Mouse (Mus musculus) layer of hippocampus, postnatal 10 days (tissue): Measurements from ENCODE around the gene Pik3ca. TPM values are rescaled to one million over a fixed set of nuclear protein-coding genes. Genes with fewer than 3 reads are reported as not detected.

Experiments
- DNase-seq, 2 experiments: peaks; one replicate each; pipeline ENCODE4 v3.0.0; 2021; ENCODE audit warnings: low spot score in 2 of 2
- total RNA-seq, 2 experiments: library from RNA; stranded (reverse); gene quantifications; 2 replicates each; pipeline ENCODE4 v1.2.3; 2021

Gene Pik3ca
- total RNA-seq, 2 experiments from 2014 or later = 42.0 to 46.3 TPM

- no peak for DNase-seq
Observed at GRCm38 (mm10) chr3:32495856-32496710, 98.6 kb downstream of the Pik3ca start.

DNA sequence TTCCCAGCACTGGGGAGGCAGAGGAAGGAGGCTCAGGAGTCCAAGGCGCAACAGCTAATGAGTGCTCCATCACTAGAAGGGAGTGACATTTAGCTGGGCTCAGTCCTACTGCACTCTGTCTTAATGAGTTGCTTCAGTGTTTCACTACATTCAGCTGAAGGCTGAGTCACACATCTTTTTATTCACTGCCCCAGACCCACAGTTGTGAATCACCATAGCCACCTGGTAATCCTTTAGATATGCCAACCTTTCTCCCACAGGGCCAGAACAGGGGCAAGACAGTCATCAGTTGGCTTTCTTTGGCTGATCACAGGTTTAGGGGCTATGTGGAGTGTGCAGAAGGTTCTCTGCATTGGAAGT lies 99.2 kb downstream of the Pik3ca start:
- no peak for DNase-seq

DNA sequence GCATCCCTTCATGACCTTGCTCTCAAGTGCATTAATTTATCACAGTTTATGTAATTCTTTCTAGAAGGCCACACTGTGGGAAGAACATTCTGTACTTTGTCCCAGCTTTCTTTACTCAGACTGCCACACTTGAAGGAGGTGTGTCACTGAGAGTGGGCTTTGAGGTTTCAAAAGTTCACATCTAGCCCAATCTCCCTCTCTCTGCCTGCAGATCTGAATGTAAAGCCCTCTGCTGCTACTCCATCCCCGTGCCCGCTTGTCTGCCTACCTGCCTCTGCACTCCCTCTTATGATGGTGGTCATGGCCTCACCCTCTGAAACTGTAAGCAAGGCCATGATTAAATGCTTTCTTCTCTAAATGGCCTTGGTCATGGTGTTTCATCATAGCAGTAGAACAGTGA lies 102.9 kb downstream of the Pik3ca start:
- no peak for DNase-seq

DNA sequence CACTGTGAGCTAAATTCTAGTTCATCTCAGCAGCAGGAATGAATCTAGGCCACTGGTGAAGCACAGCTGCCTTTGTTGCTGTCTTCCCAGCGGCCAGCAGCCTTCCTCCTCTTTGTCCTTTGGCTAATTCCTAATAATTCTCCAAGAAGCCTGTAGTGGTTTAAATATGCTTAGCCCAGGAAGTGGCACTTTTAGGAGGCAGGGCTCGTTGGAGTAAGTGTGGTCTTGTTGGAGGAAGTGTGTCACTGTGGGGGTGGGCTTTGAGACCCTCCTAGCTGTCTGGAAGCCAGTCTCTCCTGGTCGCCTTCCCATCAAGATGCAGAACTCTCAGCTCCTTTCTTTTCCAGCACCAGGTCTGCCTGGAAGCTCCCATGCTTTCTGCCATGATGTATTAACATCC lies 108.4 kb downstream of the Pik3ca start:
- DNase-seq = no peak

DNA sequence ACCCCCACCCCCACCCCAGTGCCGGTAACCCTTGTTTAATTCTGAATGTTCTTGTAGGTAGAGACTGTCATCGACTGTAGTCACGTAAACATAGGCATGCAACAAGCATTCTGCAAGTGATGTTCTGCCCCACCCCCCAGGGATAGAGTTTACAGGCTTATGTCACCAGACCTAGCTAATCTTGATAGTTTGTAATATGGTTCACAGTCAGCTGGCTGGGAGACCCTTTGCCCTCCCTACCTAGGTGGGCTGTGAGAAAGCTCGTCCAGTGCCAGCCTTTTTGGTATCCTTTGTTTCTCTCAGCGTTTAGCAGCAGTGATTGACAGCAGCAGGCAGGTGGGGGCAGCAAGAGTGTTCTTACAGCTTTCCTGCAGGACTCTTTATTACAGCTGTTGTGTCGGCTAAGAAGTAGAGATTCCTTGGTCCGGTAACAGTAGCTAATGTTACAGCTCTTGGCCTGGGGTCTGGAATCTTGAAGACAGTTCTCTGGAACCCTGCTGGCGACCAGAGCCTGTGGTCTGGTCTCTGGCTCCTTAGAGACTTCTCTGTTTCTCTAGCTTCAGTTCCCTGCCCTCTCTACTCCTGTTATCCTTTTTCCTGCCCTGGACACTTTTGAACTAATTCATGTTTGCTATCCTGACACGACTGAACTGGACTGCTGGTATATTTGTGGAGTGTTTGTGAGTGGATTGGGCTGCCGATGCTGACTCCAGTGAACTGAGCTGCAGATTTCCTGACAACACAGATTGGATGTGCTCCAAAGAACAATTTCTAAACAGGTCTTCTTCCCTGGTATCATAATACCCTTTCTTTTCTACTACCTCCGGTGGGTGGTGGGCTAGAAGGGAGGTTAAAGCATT lies 109.1 kb downstream of the Pik3ca start:
- no peak for DNase-seq

DNA sequence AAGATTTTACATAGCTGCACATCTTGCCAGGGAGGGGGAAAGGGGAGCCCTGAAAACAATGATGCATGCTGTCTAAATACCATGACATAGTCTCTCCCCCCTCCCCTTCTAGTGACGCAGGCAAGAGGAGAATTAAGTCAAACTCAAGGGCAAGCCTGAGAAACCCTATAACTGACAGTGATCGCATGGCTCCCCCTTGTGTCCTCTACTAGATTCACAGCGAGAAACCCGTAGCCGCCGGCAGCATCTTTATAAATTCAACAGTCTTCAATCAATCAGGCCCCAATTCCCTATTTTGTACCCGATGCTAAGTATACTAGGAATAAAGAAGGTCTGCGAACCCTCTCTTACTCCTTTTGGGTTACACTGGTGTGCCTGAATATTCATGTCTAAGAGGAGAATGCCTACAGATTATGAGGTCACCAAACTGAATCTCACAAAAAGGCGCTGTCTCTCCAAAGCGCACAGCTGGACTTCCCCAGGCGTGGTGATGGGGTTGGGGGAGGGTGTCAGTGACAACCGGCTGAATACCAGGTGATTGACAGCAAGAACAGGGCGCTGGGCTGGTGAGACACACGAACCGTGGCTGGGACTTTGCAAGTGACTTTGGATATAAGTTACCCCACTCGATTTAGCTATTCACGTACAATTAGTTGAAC lies 111.3 kb downstream of the Pik3ca start:
- peak; percentile 73 to 78 for DNase-seq

GRCm38 (mm10) chr3:32509496-32510374 lies 112.3 kb downstream of the Pik3ca start, which contains the start of gene Zfp639:
Gene Zfp639, plus strand, starts transcription at chr3:32510259.
- no peak for DNase-seq

DNA sequence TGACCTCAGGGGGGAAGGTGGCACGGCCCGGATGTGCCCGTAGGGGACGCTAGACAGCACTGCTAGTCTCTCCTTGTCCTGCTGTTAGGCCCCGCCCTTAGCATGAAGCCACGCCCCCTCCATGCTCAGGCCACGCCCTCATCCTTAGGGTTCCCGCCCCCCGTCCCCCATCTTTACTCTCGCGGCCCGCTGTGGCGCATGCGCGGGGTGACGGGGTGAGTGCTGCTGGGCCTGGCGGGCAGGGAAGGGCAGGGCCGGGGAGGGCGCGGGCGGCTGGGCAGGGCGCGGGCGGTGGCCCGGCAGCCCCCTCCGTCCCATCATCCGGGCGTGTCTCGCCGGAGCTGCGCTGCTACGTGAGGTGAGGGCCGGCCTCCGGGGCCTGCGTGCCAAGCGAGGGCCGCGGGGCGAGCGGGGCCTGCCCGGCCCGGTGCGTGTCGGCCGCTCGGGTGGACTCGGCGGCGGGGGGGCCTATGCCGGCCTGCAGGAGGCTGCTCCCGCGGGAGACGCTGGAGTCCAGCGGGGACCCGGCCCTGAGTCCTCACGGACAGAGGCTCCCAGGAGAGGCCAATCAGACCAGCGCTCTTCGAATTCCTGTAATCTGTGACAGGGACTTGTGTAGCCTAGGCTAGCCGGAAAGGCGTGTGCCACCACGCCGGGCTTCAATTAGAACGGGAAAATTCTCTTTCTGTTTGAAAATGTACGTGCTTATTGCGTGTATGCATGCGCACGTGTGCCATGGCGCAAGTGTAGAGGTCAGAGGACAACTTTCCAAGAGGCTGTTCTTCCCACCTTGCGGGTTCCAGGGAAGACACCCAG lies 113.1 kb downstream of the Pik3ca start:
- peak; percentile 98 for DNase-seq

DNA sequence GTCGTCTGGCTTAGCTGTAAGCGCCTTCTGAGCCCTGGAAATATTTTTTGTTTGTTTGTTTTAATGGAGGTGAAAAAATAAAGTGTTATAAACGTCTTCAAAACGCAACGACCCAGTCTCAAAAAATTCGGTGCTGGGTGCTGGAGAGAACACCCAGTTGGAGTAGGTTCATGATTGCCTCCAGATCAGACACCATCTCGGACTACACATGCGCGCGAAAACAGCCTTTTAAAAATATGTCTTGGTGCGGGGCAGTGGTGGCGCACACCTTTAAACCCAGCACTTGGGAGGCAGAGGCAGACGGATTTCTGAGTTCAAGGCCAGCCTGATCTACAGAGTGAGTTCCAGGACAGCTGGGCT lies 113.7 kb downstream of the Pik3ca start:
- peak in 1 of 2 experiments; percentile 24 for DNase-seq

DNA sequence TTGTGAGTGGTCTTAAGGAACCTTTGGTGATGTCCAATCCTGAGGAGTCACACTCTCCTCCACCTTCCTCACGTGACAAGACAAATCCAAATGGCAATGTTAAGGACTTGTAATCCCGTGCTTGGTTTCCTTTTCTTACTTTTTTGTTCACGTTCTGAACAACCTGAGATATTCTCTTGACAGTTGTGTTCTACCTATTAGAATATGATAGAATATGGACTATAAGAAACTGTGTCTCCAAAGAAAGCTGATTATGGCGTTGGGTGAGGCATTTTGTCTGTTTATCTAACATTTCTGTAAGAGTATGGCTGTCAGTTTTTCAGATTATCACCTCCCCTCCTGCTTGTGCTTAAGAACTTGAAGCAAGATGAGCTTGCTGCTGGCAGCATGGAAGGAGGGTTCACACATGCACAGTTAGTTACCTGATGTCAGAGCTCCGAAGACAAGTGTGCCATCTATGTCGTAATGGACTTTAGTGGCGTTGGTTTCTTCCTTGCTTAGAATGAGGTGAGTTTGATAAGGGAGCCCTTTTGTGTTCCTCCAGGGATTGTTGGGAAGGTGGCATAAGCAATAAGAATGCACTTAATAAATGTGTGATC lies 115.3 kb downstream of the Pik3ca start:
- no peak for DNase-seq

GRCm38 (mm10) chr3:32513528-32513927 lies 116.1 kb downstream of the Pik3ca start:
- no peak for DNase-seq

Other genes starting within 250 kb of the Pik3ca start
- gene Zmat3, start 31.7 kb upstream of the Pik3ca start, total RNA-seq = 10 to 100 TPM; 64.5 to 66.5 TPM
- under 1 TPM; 0.69 to 0.76 TPM for gene Kcnmb3, start 94.6 kb downstream of the Pik3ca start, total RNA-seq
- gene Zfp639, start 112.6 kb downstream of the Pik3ca start, total RNA-seq = 10 to 100 TPM; 34.9 to 39.1 TPM
- gene Mfn1, start 131.8 kb downstream of the Pik3ca start, total RNA-seq = 10 to 100 TPM; 96.3 to 99.0 TPM
- gene Gnb4, start 218.9 kb downstream of the Pik3ca start, total RNA-seq = 10 to 100 TPM; 63.5 to 66.6 TPM